Mouse (Mus musculus) ES-Bruce4 (cell line): ENCODE measurements around the gene Hfe2.

Experiments used
- CTCF ChIP-seq: IDR thresholded peaks from one replicate; pipeline ENCODE4 v1.8.1; 2011; ENCODE audit warnings: low read depth, low read length
- EP300 ChIP-seq: IDR thresholded peaks from 2 replicates; pipeline ENCODE4 v1.6.1; 2011; ENCODE audit warnings: low read depth, low read length; ENCODE audit not compliant: insufficient read depth
- POLR2A ChIP-seq: IDR thresholded peaks from one replicate; pipeline ENCODE4 v1.8.1; 2011; ENCODE audit warnings: low read length; ENCODE audit not compliant: insufficient read depth

DNA sequence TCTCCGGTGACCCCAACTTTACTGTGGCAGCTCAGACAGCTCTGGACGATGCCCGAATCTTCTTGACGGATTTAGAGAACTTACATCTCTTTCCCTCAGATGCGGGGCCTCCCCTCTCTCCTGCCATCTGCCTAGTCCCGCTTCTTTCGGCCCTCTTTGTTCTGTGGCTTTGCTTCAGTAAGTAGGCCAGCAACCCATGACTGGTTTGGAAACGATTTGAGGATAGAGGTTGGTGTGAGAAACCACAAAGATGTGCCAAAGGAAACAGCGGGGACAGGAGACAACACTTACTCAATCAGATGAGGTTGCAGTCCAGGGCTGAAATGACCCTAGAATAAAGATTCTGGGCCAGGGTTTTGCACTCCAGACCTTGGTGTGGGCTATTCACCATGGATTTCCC lies 3.5 kb downstream of the Hfe2 start:
- TF ChIP-seq CTCF = no peak
- no peak for TF ChIP-seq POLR2A
- TF ChIP-seq EP300 = no peak
